In the genomic region with DNA sequence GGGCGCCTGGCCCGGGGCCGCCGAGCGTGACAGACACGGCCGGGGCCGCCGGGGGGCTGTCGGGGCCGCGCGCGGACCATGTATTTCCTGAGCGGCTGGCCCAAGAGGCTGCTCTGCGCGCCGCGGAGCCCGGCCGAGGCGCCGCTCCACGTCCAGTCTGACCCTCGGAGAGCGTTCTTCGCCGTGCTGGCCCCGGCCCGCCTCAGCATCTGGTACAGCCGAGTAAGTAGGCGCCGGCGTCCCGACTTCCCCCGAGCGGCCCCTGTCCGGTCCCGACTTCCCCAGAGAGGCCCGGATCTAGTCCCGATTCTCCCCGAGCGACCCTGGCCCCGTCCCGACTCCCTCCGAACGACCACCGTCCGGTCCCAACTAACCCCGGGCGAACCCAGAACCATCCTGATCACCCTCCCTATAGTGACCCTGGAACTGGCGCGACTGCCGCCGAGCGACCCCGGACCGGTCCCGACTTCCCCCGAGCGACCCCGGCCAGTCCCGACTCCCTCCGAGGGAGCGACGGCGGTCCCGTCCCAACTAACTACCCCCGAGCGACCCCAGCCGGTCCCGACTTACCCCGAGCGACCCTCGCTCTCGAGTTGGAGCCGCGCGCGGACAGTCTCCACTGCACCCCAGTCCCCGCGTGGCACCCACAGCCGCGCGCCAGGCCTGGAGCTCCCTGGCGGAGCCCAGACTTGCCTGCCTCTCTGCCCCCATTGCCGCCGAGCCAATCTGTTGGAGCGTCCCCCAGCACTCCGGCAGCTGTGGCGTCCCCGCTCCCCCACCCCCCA, we compare ENCODE assay signal across 8 mouse cellular contexts. TPM values are rescaled to one million over a fixed set of nuclear protein-coding genes. Genes with fewer than 3 reads are reported as not detected.
DNase-seq lines count a peak whose midpoint lies in the region; ATAC-seq and TF ChIP-seq lines count a peak whose summit lies in the region.

No protein-coding gene starts in this region.

- TF ChIP-seq CTCF in embryonic fibroblast, embryonic 13.5 days (IDR thresholded peaks at IDR 0.05; ENCODE audit: borderline replicate concordance, insufficient read depth, low read length) = no peak
- no peak for TF ChIP-seq CTCF in heart, postnatal 0 days (IDR thresholded peaks at IDR 0.05; ENCODE audit: low read depth)
- no peak for TF ChIP-seq CTCF in layer of hippocampus, adult 2 months (conservative IDR thresholded peaks at IDR 0.05)
- no peak for TF ChIP-seq CTCF in lung, postnatal 0 days (IDR thresholded peaks at IDR 0.05)

- H3K4me3 ChIP-seq in embryonic fibroblast, embryonic 13.5 days (ENCODE audit: insufficient read depth, low read length) = peak overlapping the region; percentile 91
- peak overlapping the region; percentile 93 for H3K4me3 ChIP-seq in heart, postnatal 0 days (ENCODE audit: low read depth, low read length)
- peak overlapping the region; percentile 95 for H3K4me3 ChIP-seq in layer of hippocampus, adult 2 months
- H3K4me3 ChIP-seq in lung, postnatal 0 days (ENCODE audit: low read depth, low read length) = peak overlapping the region; percentile 95

- H3K9me3 ChIP-seq in heart, postnatal 0 days (replicated peaks; ENCODE audit: control insufficient read depth, low read length) = no peaks in the 10 kb centered on the region
- H3K9me3 ChIP-seq in lung, postnatal 0 days (ENCODE audit: low read length) = no peaks in the 10 kb centered on the region

- peak; percentile 60 for ATAC-seq in heart, postnatal 0 days (ENCODE audit: insufficient read depth, low read depth)
- ATAC-seq in lung, postnatal 0 days = peak; percentile 70

- peak; percentile 29 for DNase-seq in ES-CJ7 (ENCODE audit: low read depth, low spot score)
- peak; percentile 65 for DNase-seq in adrenal gland, postnatal 25 days
- DNase-seq in heart, postnatal 0 days (ENCODE audit: low spot score) = peak; percentile 40
- DNase-seq in layer of hippocampus, adult 2 months (ENCODE audit: low spot score in 2 of 2) = peak in 1 of 2 experiments; percentile 40
- DNase-seq in lung, postnatal 0 days (ENCODE audit: low spot score) = peak; percentile 63
- DNase-seq in retina, postnatal 1 day = peak; percentile 69
- DNase-seq in yolk sac, embryonic 10.5 days (ENCODE audit: low spot score) = peak; percentile 63

- no peaks in the 10 kb centered on the region; the same call in 1 of the 2 replicates for H3K4me1 ChIP-seq in embryonic fibroblast, embryonic 13.5 days (ENCODE audit: control insufficient read depth, insufficient read depth, low read length)
- peaks cover 19% of the 10 kb centered on the region for H3K4me1 ChIP-seq in heart, postnatal 0 days (ENCODE audit: control insufficient read depth, insufficient read depth)
- peaks cover 7% of the 10 kb centered on the region; the same call in 1 of the 2 replicates for H3K4me1 ChIP-seq in lung, postnatal 0 days (ENCODE audit: insufficient read depth, low read depth, low read length)

- 0 out of 2 replicates have a peak, but pooled peaks cover 5% of the 10 kb centered on the region for H3K36me3 ChIP-seq in heart, postnatal 0 days (replicated peaks; ENCODE audit: control insufficient read depth, insufficient read depth, low read length)
- no peaks in the 10 kb centered on the region for H3K36me3 ChIP-seq in lung, postnatal 0 days (ENCODE audit: insufficient read depth, low read length)

- no peaks in the 10 kb centered on the region for H3K27me3 ChIP-seq in heart, postnatal 0 days (ENCODE audit: control insufficient read depth, insufficient read depth, low read length)
- H3K27me3 ChIP-seq in lung, postnatal 0 days (replicated peaks; ENCODE audit: insufficient read depth, low read length) = no peaks in the 10 kb centered on the region

- TF ChIP-seq EP300 in heart, postnatal 0 days (IDR thresholded peaks at IDR 0.05; ENCODE audit: low read depth) = no peak
- no peak for TF ChIP-seq EP300 in lung, postnatal 0 days (IDR thresholded peaks at IDR 0.05)

- peak overlapping the region; percentile 72 for H3K27ac ChIP-seq in embryonic fibroblast, embryonic 13.5 days (ENCODE audit: insufficient read depth, low read length)
- H3K27ac ChIP-seq in heart, postnatal 0 days (ENCODE audit: low read depth) = peak overlapping the region; percentile 98
- H3K27ac ChIP-seq in layer of hippocampus, adult 2 months = peak overlapping the region; percentile 98
- peak overlapping the region; percentile 97 for H3K27ac ChIP-seq in lung, postnatal 0 days (ENCODE audit: low read length)

- under 1% methylated on average over 92 of the region's 92 CpGs for WGBS in heart, postnatal 0 days
- under 1% methylated on average over 61 of the region's 92 CpGs for WGBS in lung, postnatal 0 days

- no peak for TF ChIP-seq POLR2A in embryonic fibroblast, embryonic 13.5 days (IDR thresholded peaks at IDR 0.05; ENCODE audit: low read depth, low read length)

- peak overlapping the region; percentile 92 for H3K4me2 ChIP-seq in heart, postnatal 0 days (ENCODE audit: low read depth, low read length)
- peak overlapping the region; percentile 77 for H3K4me2 ChIP-seq in lung, postnatal 0 days (replicated peaks; ENCODE audit: low read depth, low read length)

- H3K9ac ChIP-seq in heart, postnatal 0 days (replicated peaks; ENCODE audit: low read depth, low read length) = peak overlapping the region; percentile 98
- peak overlapping the region; percentile 86 for H3K9ac ChIP-seq in lung, postnatal 0 days (replicated peaks; ENCODE audit: low read depth)

RNA-seq across cellular contexts. Expression of gene Ric1, which starts 0.6 kb away (rescaled TPM):
- 36.3 and 40.9 TPM in 2 replicates for total RNA-seq in adrenal gland, postnatal 25 days (2021)
- polyA plus RNA-seq in embryonic fibroblast, embryonic 13.5 days (2011; ENCODE audit: insufficient read length, low read depth, missing spikeins) = 31.0 and 39.2 TPM in 2 replicates
- total RNA-seq in heart, postnatal 0 days (2014; rRNA removed; ENCODE audit: low replicate concordance) = 24.5 and 29.9 TPM in 2 replicates
- 6.0 TPM in 2 replicates for polyA plus RNA-seq in heart, postnatal 0 days (2015; fragmentation: Nextera tagmentation; extraction: Ambion mirVana)
- 10 to 100 TPM; 38.7 to 47.3 TPM for total RNA-seq in layer of hippocampus, adult 2 months (2021)
- polyA plus RNA-seq in lung, postnatal 0 days (2015; fragmentation: Nextera tagmentation; extraction: Ambion mirVana) = 17.7 and 18.6 TPM in 2 replicates
